Mouse (Mus musculus): ENCODE measurements around the gene Ccr4. TPM values are rescaled to one million over a fixed set of nuclear protein-coding genes. Genes with fewer than 3 reads are reported as not detected.

Ccr4 gene
- polyA plus RNA-seq, 1 experiment: not detected

- no peak overlapping the region for H3K27ac ChIP-seq (replicated peaks; ENCODE audit: low read depth, low read length)
- H3K4me1 ChIP-seq (ENCODE audit: control insufficient read depth, insufficient read depth, insufficient read length, low read length): no peaks in the 10 kb centered on the region
- H3K4me3 ChIP-seq (ENCODE audit: insufficient read depth, low read depth, low read length): no peak overlapping the region
These were observed 1.8 kb upstream of the Ccr4 start for GRCm38 (mm10) chr9:114506564-114506963.

GRCm38 (mm10) chr9:114502711-114503427 lies 1.8 kb downstream of the Ccr4 start:
- Histone ChIP-seq H3K4me3 (ENCODE audit: insufficient read depth, low read depth, low read length) (no peak overlapping the region), H3K27ac (replicated peaks; ENCODE audit: low read depth, low read length) (no peak overlapping the region), H3K4me1 (ENCODE audit: control insufficient read depth, insufficient read depth, insufficient read length, low read length) (no peaks in the 10 kb centered on the region)

GRCm38 (mm10) chr9:114501913-114502312 lies 2.8 kb downstream of the Ccr4 start:
- Histone ChIP-seq H3K4me3 (ENCODE audit: insufficient read depth, low read depth, low read length) (no peak overlapping the region), H3K27ac (replicated peaks; ENCODE audit: low read depth, low read length) (no peak overlapping the region), H3K4me1 (ENCODE audit: control insufficient read depth, insufficient read depth, insufficient read length, low read length) (no peaks in the 10 kb centered on the region)

GRCm38 (mm10) chr9:114501111-114501510 lies 3.6 kb downstream of the Ccr4 start:
- H3K4me1 ChIP-seq (ENCODE audit: control insufficient read depth, insufficient read depth, insufficient read length, low read length): no peaks in the 10 kb centered on the region

GRCm38 (mm10) chr9:114499783-114500515 lies 4.8 kb downstream of the Ccr4 start:
- Histone ChIP-seq H3K4me1 (ENCODE audit: control insufficient read depth, insufficient read depth, insufficient read length, low read length) (no peaks in the 10 kb centered on the region), H3K27ac (replicated peaks; ENCODE audit: low read depth, low read length) (no peak overlapping the region), H3K4me3 (ENCODE audit: insufficient read depth, low read depth, low read length) (no peak overlapping the region)

More at GRCm38 (mm10) chr9:114501111-114501510, 3.6 kb downstream of the Ccr4 start:
- H3K4me3 ChIP-seq (ENCODE audit: insufficient read depth, low read depth, low read length): no peak overlapping the region
- no peak overlapping the region for H3K27ac ChIP-seq (replicated peaks; ENCODE audit: low read depth, low read length)

GRCm38 (mm10) chr9:114498218-114498617 lies 6.5 kb downstream of the Ccr4 start:
- Histone ChIP-seq H3K4me3 (ENCODE audit: insufficient read depth, low read depth, low read length) (no peak overlapping the region), H3K27ac (replicated peaks; ENCODE audit: low read depth, low read length) (no peak overlapping the region), H3K4me1 (ENCODE audit: control insufficient read depth, insufficient read depth, insufficient read length, low read length) (no peaks in the 10 kb centered on the region)

- no peak overlapping the region for H3K4me3 ChIP-seq (ENCODE audit: insufficient read depth, low read depth, low read length)
- no peak overlapping the region for H3K27ac ChIP-seq (replicated peaks; ENCODE audit: low read depth, low read length)
- no peaks in the 10 kb centered on the region for H3K4me1 ChIP-seq (ENCODE audit: control insufficient read depth, insufficient read depth, insufficient read length, low read length)
These were observed 8.2 kb downstream of the Ccr4 start for GRCm38 (mm10) chr9:114496469-114496868.

- no peak overlapping the region for H3K27ac ChIP-seq (replicated peaks; ENCODE audit: low read depth, low read length)
- H3K4me1 ChIP-seq (ENCODE audit: control insufficient read depth, insufficient read depth, insufficient read length, low read length): no peaks in the 10 kb centered on the region
- no peak overlapping the region for H3K4me3 ChIP-seq (ENCODE audit: insufficient read depth, low read depth, low read length)
These were observed 17.0 kb downstream of the Ccr4 start for GRCm38 (mm10) chr9:114487481-114488258.

- H3K4me1 ChIP-seq (ENCODE audit: control insufficient read depth, insufficient read depth, insufficient read length, low read length): no peaks in the 10 kb centered on the region
- no peak overlapping the region for H3K27ac ChIP-seq (replicated peaks; ENCODE audit: low read depth, low read length)
- H3K4me3 ChIP-seq (ENCODE audit: insufficient read depth, low read depth, low read length): no peak overlapping the region
These were observed 17.9 kb downstream of the Ccr4 start for GRCm38 (mm10) chr9:114486808-114487207.

- Histone ChIP-seq H3K4me1 (ENCODE audit: control insufficient read depth, insufficient read depth, insufficient read length, low read length) (no peaks in the 10 kb centered on the region), H3K4me3 (ENCODE audit: insufficient read depth, low read depth, low read length) (no peak overlapping the region), H3K27ac (replicated peaks; ENCODE audit: low read depth, low read length) (no peak overlapping the region)
These were observed 19.9 kb downstream of the Ccr4 start for GRCm38 (mm10) chr9:114484771-114485170.

GRCm38 (mm10) chr9:114480940-114481339 lies 23.8 kb downstream of the Ccr4 start:
- no peaks in the 10 kb centered on the region for H3K4me1 ChIP-seq (ENCODE audit: control insufficient read depth, insufficient read depth, insufficient read length, low read length)
- H3K4me3 ChIP-seq (ENCODE audit: insufficient read depth, low read depth, low read length): no peak overlapping the region
- H3K27ac ChIP-seq (replicated peaks; ENCODE audit: low read depth, low read length): no peak overlapping the region

GRCm38 (mm10) chr9:114477019-114477418 lies 27.7 kb downstream of the Ccr4 start:
- Histone ChIP-seq H3K4me1 (ENCODE audit: control insufficient read depth, insufficient read depth, insufficient read length, low read length) (no peaks in the 10 kb centered on the region), H3K4me3 (ENCODE audit: insufficient read depth, low read depth, low read length) (no peak overlapping the region), H3K27ac (replicated peaks; ENCODE audit: low read depth, low read length) (no peak overlapping the region)

GRCm38 (mm10) chr9:114471892-114472291 lies 32.8 kb downstream of the Ccr4 start:
- Histone ChIP-seq H3K4me3 (ENCODE audit: insufficient read depth, low read depth, low read length) (no peak overlapping the region), H3K4me1 (ENCODE audit: control insufficient read depth, insufficient read depth, insufficient read length, low read length) (no peaks in the 10 kb centered on the region), H3K27ac (replicated peaks; ENCODE audit: low read depth, low read length) (no peak overlapping the region)

- H3K4me3 ChIP-seq (ENCODE audit: insufficient read depth, low read depth, low read length): no peak overlapping the region
- H3K4me1 ChIP-seq (ENCODE audit: control insufficient read depth, insufficient read depth, insufficient read length, low read length): no peaks in the 10 kb centered on the region
- no peak overlapping the region for H3K27ac ChIP-seq (replicated peaks; ENCODE audit: low read depth, low read length)
These were observed 36.0 kb downstream of the Ccr4 start for GRCm38 (mm10) chr9:114468701-114469100.

GRCm38 (mm10) chr9:114468217-114468616 lies 36.5 kb downstream of the Ccr4 start:
- H3K27ac ChIP-seq (replicated peaks; ENCODE audit: low read depth, low read length): no peak overlapping the region
- no peak overlapping the region for H3K4me3 ChIP-seq (ENCODE audit: insufficient read depth, low read depth, low read length)
- no peaks in the 10 kb centered on the region for H3K4me1 ChIP-seq (ENCODE audit: control insufficient read depth, insufficient read depth, insufficient read length, low read length)
